Mouse (Mus musculus): ENCODE measurements around the gene Kdelc1. TPM values are rescaled to one million over a fixed set of nuclear protein-coding genes. Genes with fewer than 3 reads are reported as not detected.

Kdelc1 gene
- 66.4 and 78.0 TPM in 2 replicates for polyA plus RNA-seq (2014; fragmentation: Nextera tagmentation; extraction: Ambion mirVana)

DNA sequence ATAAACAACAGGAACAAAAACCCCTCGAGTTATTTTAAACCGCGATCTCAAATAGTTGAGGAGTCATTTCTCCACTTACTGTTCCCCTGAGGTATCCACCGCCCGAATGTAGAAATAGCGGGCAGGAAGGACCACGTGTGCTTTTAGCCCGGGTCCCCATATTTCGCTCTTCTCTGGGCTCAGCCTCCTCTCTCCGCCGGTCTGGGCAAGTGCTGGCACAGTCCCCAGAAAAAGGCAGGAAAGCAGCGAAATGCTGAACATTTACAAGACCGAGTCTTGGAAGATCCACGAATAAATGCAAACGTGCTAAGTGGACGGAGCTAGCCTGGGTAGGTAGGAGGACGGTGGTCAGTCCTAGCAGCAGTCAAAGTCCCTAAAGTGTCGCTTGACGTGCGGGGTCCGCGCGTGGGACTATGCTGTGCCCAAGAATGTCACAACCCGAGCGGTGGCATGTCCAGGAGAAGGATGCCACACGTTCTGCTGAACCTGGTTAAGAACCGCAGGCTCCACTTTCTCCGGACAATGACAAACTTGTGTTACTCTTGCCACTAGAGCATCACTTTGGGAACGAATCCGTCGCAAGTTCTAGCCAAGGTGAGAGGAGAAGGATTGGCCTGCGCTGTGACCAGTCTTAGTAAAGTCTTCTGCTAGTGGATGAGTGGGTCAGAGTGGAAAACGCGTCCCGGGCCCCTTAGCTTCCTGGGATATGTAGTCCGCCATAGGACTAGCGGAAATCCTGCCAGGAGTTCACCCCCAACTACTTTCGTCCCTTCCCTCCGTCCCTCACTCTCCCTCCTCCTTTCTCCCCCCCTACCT, at the start of gene Kdelc1, which contains the start of gene Bivm:
Kdelc1 (minus strand) TSS at position 570 of the 816 bp plus-strand sequence.
Bivm (plus strand) TSS at position 719 of the 816 bp plus-strand sequence.
- Histone ChIP-seq H3K27ac (ENCODE audit: low read depth, low read length) (peak within 1 kb of the TSS; percentile 96), H3K27me3 (ENCODE audit: control insufficient read depth, insufficient read depth, low read length) (no peaks in the 10 kb centered on the region), H3K9me3 (ENCODE audit: control insufficient read depth, low read length) (no peaks in the 10 kb centered on the region), H3K4me1 (ENCODE audit: control insufficient read depth, insufficient read depth, low read length) (no peaks in the 10 kb centered on the region), H3K4me3 (ENCODE audit: low read length) (peak within 1 kb of the TSS; percentile 84), H3K9ac (ENCODE audit: low read depth, low read length) (peak within 1 kb of the TSS; percentile 76), H3K4me2 (replicated peaks; ENCODE audit: low read depth, low read length) (peak within 1 kb of the TSS; percentile 60), H3K36me3 (ENCODE audit: control insufficient read depth, insufficient read depth, low read length) (peaks cover 23% of the 10 kb centered on the region)
- ATAC-seq (ENCODE audit: low FRiP score, low TSS enrichment) = peak; percentile 96
- under 1% methylated on average over 39 of the region's 39 CpGs for WGBS

DNA sequence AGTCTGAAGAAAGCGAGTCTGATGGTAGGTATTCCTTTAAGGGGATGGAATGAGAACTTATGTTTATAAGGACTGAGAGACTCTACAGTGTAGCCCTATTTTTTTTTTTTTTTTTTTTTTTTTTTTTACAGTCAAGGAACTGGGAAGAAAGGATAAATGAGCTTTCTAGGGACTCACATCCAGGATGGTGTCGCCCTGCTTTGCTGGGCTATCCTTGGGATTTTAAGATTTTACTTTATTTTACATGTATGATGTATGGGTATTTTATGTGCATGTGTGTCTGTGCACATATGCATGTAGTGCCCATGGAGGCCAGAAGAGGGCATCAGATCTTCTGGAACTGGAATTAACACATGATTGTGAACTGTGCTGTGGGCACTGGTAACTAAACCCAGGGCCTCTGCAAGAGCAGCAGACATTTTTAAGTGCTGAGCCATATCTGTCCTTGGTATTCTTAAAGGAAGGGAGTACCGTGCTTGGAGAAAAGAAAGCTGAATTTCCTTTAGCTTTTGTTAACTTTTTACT, 49.3 kb upstream of the Kdelc1 start:
- peaks cover 5% of the 10 kb centered on the region; the same call in 1 of the 2 replicates for H3K9me3 ChIP-seq (ENCODE audit: control insufficient read depth, low read length)
- WGBS = 96% methylated on average over 3 of the region's 3 CpGs
- H3K9ac ChIP-seq (ENCODE audit: low read depth, low read length) = no peak overlapping the region
- no peak for ATAC-seq (ENCODE audit: low FRiP score, low TSS enrichment)
- no peaks in the 10 kb centered on the region for H3K27me3 ChIP-seq (ENCODE audit: control insufficient read depth, insufficient read depth, low read length)
- H3K27ac ChIP-seq (ENCODE audit: low read depth, low read length) = no peak overlapping the region
- no peak overlapping the region for H3K4me2 ChIP-seq (replicated peaks; ENCODE audit: low read depth, low read length)
- peaks cover 44% of the 10 kb centered on the region for H3K36me3 ChIP-seq (ENCODE audit: control insufficient read depth, insufficient read depth, low read length)
- no peak overlapping the region for H3K4me3 ChIP-seq (ENCODE audit: low read length)
- no peaks in the 10 kb centered on the region for H3K4me1 ChIP-seq (ENCODE audit: control insufficient read depth, insufficient read depth, low read length)

DNA sequence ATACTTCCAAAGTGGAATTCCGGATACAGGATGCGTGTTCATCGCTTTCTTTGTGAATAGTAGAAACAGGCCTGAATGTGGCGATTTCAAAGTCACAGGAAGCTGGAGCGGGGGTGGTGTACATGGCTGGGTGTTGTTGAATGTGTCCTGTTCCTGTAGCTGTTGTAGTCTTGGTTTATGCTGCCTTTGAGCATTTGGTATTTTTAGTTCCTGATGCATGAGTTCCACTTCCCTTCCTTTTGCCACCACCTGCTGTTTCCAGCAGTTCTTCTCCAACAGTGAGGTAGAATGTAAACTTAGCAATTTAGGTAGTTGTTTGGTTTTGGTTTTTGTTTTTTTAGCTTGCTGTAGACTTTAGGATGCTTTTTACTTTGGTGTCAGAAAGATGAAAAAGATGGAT, 43.8 kb upstream of the Kdelc1 start:
- no peak overlapping the region for H3K9ac ChIP-seq (ENCODE audit: low read depth, low read length)
- H3K4me1 ChIP-seq (ENCODE audit: control insufficient read depth, insufficient read depth, low read length) = no peaks in the 10 kb centered on the region
- no peak overlapping the region for H3K27ac ChIP-seq (ENCODE audit: low read depth, low read length)
- ATAC-seq (ENCODE audit: low FRiP score, low TSS enrichment) = no peak
- 91% methylated on average over 5 of the region's 5 CpGs for WGBS
- H3K27me3 ChIP-seq (ENCODE audit: control insufficient read depth, insufficient read depth, low read length) = no peaks in the 10 kb centered on the region
- no peak overlapping the region for H3K4me2 ChIP-seq (replicated peaks; ENCODE audit: low read depth, low read length)
- H3K4me3 ChIP-seq (ENCODE audit: low read length) = no peak overlapping the region
- peaks cover 70% of the 10 kb centered on the region for H3K36me3 ChIP-seq (ENCODE audit: control insufficient read depth, insufficient read depth, low read length)
- H3K9me3 ChIP-seq (ENCODE audit: control insufficient read depth, low read length) = no peaks in the 10 kb centered on the region

DNA sequence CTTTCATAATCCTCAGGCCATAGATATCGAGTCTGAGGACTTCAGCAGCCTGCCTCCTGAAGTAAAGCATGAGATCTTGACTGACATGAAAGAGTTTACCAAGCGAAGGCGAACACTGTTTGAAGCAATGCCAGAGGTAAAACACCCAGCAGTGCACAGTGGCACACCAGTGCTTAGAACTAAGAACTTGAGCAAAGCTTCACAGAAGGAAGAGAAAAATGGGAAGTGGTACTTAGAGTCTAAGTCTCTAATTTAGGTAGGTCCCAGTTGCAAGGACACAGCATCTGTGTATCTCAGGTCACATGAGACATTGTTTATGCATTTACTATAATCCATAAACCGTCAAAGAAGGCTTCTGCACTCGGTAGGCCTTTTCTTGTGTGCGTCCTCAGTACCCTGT, 43.2 kb upstream of the Kdelc1 start:
- Histone ChIP-seq H3K4me2 (replicated peaks; ENCODE audit: low read depth, low read length) (no peak overlapping the region), H3K36me3 (ENCODE audit: control insufficient read depth, insufficient read depth, low read length) (peaks cover 65% of the 10 kb centered on the region), H3K9me3 (ENCODE audit: control insufficient read depth, low read length) (no peaks in the 10 kb centered on the region), H3K4me1 (ENCODE audit: control insufficient read depth, insufficient read depth, low read length) (no peaks in the 10 kb centered on the region), H3K27ac (ENCODE audit: low read depth, low read length) (no peak overlapping the region), H3K9ac (ENCODE audit: low read depth, low read length) (no peak overlapping the region), H3K27me3 (ENCODE audit: control insufficient read depth, insufficient read depth, low read length) (no peaks in the 10 kb centered on the region), H3K4me3 (ENCODE audit: low read length) (no peak overlapping the region)
- no peak for ATAC-seq (ENCODE audit: low FRiP score, low TSS enrichment)
- 96% methylated on average over 6 of the region's 6 CpGs for WGBS

- peaks cover 49% of the 10 kb centered on the region for H3K36me3 ChIP-seq (ENCODE audit: control insufficient read depth, insufficient read depth, low read length)
- H3K27me3 ChIP-seq (ENCODE audit: control insufficient read depth, insufficient read depth, low read length) = no peaks in the 10 kb centered on the region
- H3K9ac ChIP-seq (ENCODE audit: low read depth, low read length) = no peak overlapping the region
- no peak overlapping the region for H3K27ac ChIP-seq (ENCODE audit: low read depth, low read length)
- no peak overlapping the region for H3K4me2 ChIP-seq (replicated peaks; ENCODE audit: low read depth, low read length)
- H3K9me3 ChIP-seq (ENCODE audit: control insufficient read depth, low read length) = no peaks in the 10 kb centered on the region
- 89% methylated on average over 6 of the region's 6 CpGs for WGBS
- no peaks in the 10 kb centered on the region for H3K4me1 ChIP-seq (ENCODE audit: control insufficient read depth, insufficient read depth, low read length)
- H3K4me3 ChIP-seq (ENCODE audit: low read length) = no peak overlapping the region
- ATAC-seq (ENCODE audit: low FRiP score, low TSS enrichment) = no peak
These were observed 39.7 kb upstream of the Kdelc1 start for GRCm38 (mm10) chr1:44158317-44158716.

DNA sequence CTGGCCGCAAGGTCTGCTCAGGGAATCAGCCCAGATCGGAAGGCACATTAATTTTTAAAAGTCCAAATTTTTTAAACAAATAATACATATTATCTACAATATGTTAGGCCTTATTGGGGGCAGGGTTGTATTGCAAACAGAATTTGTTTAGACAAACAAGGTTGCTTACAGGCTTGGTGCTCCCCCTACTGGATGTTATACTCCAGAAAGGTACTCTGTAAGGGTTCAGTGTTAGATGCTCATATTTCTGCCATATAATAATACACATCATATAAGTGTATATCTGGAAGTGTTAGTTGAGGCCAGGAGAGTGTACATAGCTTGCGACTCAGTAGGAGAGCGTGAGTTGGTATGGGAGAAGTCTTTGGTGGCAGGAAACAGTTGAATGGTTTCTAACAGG, 36.7 kb upstream of the Kdelc1 start:
- no peak overlapping the region for H3K4me2 ChIP-seq (replicated peaks; ENCODE audit: low read depth, low read length)
- ATAC-seq (ENCODE audit: low FRiP score, low TSS enrichment) = no peak
- H3K27ac ChIP-seq (ENCODE audit: low read depth, low read length) = no peak overlapping the region
- H3K4me1 ChIP-seq (ENCODE audit: control insufficient read depth, insufficient read depth, low read length) = no peaks in the 10 kb centered on the region
- H3K4me3 ChIP-seq (ENCODE audit: low read length) = no peak overlapping the region
- 94% methylated on average over 4 of the region's 4 CpGs for WGBS
- H3K27me3 ChIP-seq (ENCODE audit: control insufficient read depth, insufficient read depth, low read length) = no peaks in the 10 kb centered on the region
- H3K9ac ChIP-seq (ENCODE audit: low read depth, low read length) = no peak overlapping the region
- H3K36me3 ChIP-seq (ENCODE audit: control insufficient read depth, insufficient read depth, low read length) = peaks cover 26% of the 10 kb centered on the region
- no peaks in the 10 kb centered on the region for H3K9me3 ChIP-seq (ENCODE audit: control insufficient read depth, low read length)

- H3K4me1 ChIP-seq (ENCODE audit: control insufficient read depth, insufficient read depth, low read length) = no peaks in the 10 kb centered on the region
- no peaks in the 10 kb centered on the region for H3K9me3 ChIP-seq (ENCODE audit: control insufficient read depth, low read length)
- H3K36me3 ChIP-seq (ENCODE audit: control insufficient read depth, insufficient read depth, low read length) = peaks cover 3% of the 10 kb centered on the region; the same call in 1 of the 2 replicates
- peak overlapping the region; percentile 76 for H3K4me3 ChIP-seq (ENCODE audit: low read length)
- ATAC-seq (ENCODE audit: low FRiP score, low TSS enrichment) = no peak
- H3K4me2 ChIP-seq (replicated peaks; ENCODE audit: low read depth, low read length) = peak overlapping the region; percentile 55
- no peak overlapping the region for H3K27ac ChIP-seq (ENCODE audit: low read depth, low read length)
- peak overlapping the region; percentile 83; the same call in 1 of the 2 replicates for H3K9ac ChIP-seq (ENCODE audit: low read depth, low read length)
- no peaks in the 10 kb centered on the region for H3K27me3 ChIP-seq (ENCODE audit: control insufficient read depth, insufficient read depth, low read length)
- WGBS = 29% methylated on average over 6 of the region's 6 CpGs
These were observed 30.1 kb upstream of the Kdelc1 start for GRCm38 (mm10) chr1:44148706-44149105.

DNA sequence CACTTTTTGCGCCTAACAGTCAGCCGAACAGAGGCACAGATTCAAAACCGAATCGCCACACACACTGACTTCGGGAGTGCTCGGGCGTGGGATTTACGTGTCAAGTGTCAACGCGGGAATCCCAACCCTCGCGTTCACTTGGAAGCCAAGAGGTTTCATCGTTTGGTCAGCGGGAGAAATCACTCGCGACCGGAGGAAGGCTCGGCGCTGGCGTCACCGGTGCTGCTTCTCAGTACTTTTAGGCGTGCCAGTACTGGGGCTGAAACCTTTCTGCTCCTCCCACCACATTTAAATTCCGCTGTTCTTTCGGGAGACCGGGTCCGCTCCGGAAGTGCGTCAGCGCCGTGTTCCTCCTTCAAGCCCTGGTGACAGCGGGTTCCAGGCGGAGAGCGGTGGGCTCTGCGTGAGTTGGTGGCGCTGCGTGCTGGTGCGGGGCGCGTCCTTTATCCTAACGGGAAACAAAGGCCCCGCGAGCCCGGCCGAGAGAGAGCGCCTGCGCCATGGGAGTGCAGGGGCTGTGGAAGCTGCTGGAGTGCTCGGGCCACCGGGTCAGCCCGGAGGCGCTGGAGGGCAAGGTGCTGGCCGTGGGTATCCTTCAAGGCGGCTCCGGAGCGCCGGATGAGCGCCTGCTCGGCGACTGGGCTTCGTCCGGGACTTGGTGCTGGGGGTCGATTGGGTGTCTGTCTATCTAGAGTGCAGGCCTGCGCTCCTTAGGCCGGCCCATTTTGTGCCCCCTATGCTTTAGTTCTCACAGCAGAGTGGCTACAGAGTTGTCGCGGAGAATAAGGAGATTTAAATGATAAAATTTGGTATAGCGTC, 29.2 kb upstream of the Kdelc1 start, which contains the start of gene Ercc5:
Ercc5 (plus strand) TSS at position 182 of the 819 bp plus-strand sequence.
- no peaks in the 10 kb centered on the region for H3K9me3 ChIP-seq (ENCODE audit: control insufficient read depth, low read length)
- H3K4me1 ChIP-seq (ENCODE audit: control insufficient read depth, insufficient read depth, low read length) = no peaks in the 10 kb centered on the region
- peak within 1 kb of the TSS; percentile 55 for H3K4me2 ChIP-seq (replicated peaks; ENCODE audit: low read depth, low read length)
- H3K9ac ChIP-seq (ENCODE audit: low read depth, low read length) = peak within 1 kb of the TSS; percentile 83
- ATAC-seq (ENCODE audit: low FRiP score, low TSS enrichment) = peak; percentile 98
- H3K27ac ChIP-seq (ENCODE audit: low read depth, low read length) = peak within 1 kb of the TSS; percentile 86
- H3K27me3 ChIP-seq (ENCODE audit: control insufficient read depth, insufficient read depth, low read length) = no peaks in the 10 kb centered on the region
- WGBS = under 1% methylated on average over 66 of the region's 66 CpGs
- H3K4me3 ChIP-seq (ENCODE audit: low read length) = peak within 1 kb of the TSS; percentile 76
- peaks cover 12% of the 10 kb centered on the region for H3K36me3 ChIP-seq (ENCODE audit: control insufficient read depth, insufficient read depth, low read length)

Data from kidney, embryonic 14.5 days (tissue).